Mouse (Mus musculus) G1E-ER4 (cell line): ENCODE data around the gene Hoxa2. TPM values are rescaled to one million over a fixed set of nuclear protein-coding genes. Genes with fewer than 3 reads are reported as not detected.

Source experiments
- GATA1 ChIP-seq: IDR thresholded peaks from one replicate; pipeline ENCODE4 v1.8.0; 2012; ENCODE audit warnings: low read length, inconsistent platforms
- polyA plus RNA-seq: library from polyadenylated mRNA; stranded (reverse); fragments of >175 nt; gene quantifications from 2 replicates; pipeline ENCODE4 v1.2.3, GENCODE M21; 2012

The Hoxa2 gene
- polyA plus RNA-seq, 1 experiment, result not detected

DNA sequence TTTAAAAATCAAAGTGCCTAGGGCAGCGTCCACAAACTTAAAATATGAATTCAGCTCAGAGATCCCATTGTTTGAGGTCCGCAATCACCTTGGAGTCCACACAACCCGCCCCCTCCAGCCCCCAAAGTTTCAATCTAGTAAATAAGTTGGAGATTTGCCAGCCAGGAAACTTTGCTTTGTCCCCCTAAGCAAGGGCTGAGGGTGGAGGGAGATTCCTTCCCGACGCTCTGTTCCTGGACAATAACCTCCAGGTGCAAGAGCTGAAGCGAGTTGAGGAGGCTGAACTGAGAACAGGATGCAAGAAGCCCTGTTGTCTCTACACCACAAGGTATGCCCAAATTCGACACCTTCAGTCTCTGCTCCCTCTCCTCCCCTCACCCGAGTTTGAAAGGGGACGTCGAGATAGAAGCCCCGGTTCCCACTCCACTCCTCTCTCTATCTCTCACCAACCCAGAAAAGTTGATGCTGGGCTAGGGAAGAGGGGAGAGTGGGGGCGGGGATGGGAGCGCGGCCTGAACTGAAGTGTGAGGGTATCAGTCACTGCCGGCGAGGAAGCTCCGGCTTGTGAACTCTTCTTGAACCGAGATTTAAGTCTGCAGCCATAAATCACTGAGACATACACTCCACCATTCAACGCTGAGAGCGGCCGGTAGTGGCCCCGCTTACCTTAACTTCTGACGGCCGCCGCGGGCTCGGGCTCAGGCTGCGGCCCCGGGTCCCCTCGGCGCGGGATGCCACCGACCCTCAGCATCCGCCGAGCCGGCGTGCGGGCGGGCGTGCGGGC lies 10.5 kb upstream of the Hoxa2 start:
- no peak for TF ChIP-seq GATA1

DNA sequence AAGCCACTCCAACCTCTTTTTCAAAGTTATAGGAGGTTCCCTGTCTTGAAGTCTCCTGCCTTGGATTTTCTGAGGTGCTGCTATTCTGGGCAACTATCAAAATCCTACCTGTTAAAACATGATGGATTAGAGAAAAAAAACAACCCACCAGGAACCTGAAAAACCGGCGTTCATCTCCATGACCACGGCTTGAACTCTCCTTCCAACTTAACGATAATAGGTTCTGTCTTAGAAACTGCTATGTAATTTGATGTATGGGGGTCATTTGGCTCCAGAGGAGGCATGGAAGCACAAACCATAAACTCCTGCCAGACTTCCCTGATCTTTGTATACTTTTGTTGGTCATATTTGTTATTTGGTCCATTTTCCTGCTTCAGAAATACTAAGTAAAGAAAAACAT lies 9.0 kb upstream of the Hoxa2 start:
- no peak for TF ChIP-seq GATA1

- no peak for TF ChIP-seq GATA1
Measured at GRCm38 (mm10) chr6:52172501-52172900, 7.9 kb upstream of the Hoxa2 start.

- TF ChIP-seq GATA1, result no peak
Measured at GRCm38 (mm10) chr6:52171938-52172337, 7.3 kb upstream of the Hoxa2 start.

GRCm38 (mm10) chr6:52171331-52171730 lies 6.7 kb upstream of the Hoxa2 start:
- TF ChIP-seq GATA1, result no peak

DNA sequence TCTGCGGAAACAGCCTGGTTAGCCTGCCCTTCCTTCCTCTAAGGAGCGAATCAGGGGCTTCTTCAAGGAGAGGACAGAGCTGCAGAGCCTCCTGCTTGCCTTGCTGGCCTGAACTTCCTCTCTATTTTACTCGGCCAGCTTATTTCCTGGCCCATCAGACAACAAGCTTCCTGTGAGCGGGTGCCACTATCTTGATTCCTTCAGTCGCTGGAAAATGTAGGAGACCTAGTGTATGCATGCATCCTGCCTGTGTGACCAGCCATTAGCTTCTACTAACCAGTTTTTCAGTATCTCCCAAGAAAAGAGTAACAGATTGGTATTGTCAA lies 6.2 kb upstream of the Hoxa2 start:
- TF ChIP-seq GATA1, result no peak

DNA sequence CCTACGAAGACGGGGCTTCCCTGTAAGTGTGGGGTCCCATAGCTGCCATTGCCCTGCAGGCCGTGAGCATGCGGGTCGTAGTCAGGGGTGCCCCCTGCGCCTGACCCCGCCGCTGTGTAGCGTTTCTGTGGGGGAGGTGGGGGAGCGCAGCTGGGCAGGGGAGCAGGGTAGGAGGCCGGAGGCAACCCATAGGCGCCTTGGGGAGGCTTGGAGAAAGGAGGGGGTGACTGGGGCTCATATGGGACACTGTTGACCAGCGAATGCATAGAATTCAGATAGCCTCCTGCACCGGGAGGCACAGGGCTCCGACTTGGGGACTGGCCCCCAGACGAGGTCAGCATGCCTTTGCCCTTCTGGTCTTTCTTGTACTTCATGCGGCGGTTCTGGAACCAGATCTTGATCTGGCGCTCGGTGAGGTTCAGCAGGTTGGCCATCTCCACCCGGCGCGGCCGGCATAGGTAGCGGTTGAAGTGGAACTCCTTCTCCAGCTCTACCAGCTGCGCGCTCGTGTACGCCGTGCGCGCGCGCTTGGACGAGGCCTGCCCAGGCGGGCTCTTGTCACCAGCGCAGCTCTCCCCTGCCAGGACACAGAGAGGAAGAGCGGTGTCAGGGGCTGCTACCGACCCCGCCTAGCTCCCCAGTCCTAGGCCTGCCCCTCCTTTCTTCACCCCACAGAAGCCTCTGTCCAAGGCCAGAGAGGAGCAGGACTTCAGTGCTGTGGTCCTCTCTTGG lies 5.7 kb upstream of the Hoxa2 start:
- no peak for TF ChIP-seq GATA1

GRCm38 (mm10) chr6:52169499-52170165 lies 5.0 kb upstream of the Hoxa2 start:
- no peak for TF ChIP-seq GATA1

DNA sequence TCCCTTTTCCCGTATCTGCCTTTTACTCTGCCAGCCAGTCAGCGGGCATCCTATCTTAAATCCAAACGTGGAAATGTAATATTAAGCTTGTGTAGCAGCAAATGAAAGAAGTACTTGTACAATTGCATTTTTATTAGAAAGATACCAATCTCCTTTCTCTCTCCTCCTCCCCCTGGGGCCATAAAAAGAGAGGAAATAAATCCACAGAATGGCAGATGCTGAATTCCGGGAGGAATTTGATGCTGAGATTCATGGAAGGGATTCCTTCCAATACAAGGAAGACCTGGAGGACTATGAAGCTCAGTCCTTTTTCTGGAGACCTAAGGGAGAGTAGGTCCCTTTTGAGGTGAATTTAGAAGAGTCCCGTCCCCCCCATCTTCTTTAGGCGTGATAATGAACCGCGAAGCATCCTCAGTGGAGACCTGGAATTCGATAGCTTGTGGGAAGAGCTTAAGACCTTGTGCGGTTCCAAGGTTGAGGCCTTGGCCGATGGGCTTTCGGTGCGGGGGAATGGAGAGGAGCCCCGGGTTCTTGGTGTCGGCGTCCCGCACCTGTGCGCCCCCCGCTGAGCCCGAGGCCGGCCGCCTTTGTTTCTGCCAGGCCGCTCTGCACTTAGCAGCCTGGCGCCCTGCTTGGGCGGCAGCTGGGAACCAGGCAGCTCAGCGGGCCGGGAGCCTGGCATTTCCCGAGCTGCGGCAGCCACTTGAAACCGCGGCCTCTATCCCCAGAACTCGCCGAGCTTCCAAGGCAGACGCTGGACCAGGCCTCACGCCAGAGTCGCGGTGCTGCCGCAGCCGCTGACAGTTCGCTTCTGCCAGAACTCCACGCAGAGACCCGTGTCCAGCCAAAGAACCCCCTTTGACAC lies 3.8 kb upstream of the Hoxa2 start:
- TF ChIP-seq GATA1, result no peak

GRCm38 (mm10) chr6:52167736-52168161 lies 3.1 kb upstream of the Hoxa2 start:
- no peak for TF ChIP-seq GATA1

DNA sequence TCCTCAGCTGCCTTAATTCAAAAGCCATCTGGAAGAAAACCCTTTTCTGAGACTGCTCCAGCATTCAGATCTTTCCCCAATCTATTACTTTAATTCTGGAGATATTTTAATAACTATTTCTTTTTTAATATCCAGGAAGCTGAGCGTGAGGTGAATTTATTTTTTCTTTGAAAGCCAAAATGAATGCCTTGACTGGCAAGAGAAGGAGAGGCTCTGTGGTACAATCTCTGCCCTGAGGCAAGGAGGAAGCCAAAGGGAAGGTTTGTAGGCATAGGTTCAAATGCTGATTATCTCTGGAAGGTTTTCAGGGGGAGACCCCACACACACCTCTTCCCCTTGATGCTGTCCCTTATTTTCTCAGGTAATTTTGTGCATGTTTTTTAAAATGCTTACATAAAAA lies 2.5 kb upstream of the Hoxa2 start:
- no peak for TF ChIP-seq GATA1

GRCm38 (mm10) chr6:52166431-52167077 lies 1.9 kb upstream of the Hoxa2 start:
- no peak for TF ChIP-seq GATA1

DNA sequence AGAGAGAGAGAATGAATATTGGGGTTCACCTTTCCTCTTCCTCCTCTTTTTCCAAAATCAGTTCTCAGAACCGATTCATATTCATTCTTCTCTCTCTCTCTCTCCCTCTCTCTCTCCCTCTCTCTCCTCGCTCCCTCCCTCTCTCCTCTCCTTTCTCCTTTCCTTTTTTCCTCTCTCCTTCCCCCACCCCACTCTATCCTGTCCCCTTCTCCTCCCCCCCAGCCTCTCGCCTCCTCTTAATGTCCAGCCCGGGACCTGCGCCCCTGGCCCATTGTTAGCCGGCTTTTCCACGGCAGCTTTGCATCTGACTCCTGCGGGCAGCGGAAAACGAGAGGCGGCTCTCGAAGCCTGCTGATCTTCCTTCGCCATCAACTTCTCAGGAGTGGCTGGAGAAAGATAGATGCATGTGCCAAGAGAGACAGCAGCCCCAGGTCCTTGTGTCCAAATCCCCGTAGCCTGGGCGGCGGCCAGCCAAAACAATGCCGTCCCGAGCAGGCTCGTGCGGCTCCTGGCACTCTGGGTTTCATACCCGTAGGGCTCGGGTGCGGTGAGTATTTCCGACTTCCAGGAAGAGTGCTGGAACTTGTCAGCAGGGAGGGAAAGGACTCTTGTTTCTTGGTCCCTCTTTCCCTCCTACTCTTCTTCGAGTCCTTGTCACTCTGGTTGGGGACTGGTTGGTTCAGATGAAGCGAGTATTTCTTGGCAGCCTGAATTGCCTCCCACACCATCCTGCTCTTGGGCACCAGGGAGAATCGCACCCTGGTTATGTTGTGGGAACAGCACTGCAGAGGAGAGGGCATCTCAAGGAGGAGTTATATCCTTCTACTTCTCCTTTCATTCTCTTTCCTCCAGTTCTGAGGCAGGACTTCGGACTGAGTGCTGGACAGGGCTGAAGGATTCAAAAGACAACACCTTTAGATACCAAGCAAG lies 1.1 kb upstream of the Hoxa2 start:
- no peak for TF ChIP-seq GATA1

DNA sequence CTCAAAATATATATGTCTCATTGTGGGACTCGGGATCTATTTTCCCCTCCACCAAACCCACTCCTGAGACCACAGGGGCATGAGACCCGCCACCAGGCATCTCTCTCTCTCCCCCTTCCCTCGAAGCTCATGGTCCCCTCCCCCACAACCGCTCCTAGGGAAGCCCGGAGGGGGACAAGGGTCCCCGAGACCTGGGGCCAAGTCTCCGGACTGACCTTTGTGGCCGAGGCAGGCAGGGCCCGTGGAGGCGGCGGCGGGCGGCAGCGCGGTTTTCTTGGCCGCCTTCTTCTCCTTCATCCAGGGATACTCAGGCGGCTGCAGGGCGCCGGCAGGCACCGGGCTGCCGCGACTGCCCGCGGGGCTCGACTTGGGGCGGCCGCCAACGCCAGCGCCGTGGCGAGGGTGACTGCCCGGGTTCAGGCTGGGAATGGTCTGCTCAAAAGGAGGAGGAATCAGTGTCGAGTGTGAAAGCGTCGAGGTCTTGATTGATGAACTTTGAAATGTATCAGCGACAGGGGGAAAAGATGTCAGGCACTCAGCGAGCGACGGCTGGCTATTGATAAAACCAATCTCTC lies 493 bp downstream of the Hoxa2 start:
- no peak for TF ChIP-seq GATA1
